Mouse (Mus musculus): ENCODE results near the gene Ccr9. TPM values are rescaled to one million over a fixed set of nuclear protein-coding genes. Genes with fewer than 3 reads are reported as not detected.

Ccr9 gene
- polyA plus RNA-seq, 1 experiment: not detected

GRCm38 (mm10) chr9:123665645-123666044 lies 12.6 kb upstream of the Ccr9 start:
- Histone ChIP-seq H3K4me3 (ENCODE audit: low read depth, low read length) (no peak overlapping the region), H3K9ac (ENCODE audit: low read depth, poor library complexity, severe bottlenecking) (no peak overlapping the region), H3K36me3 (ENCODE audit: control insufficient read depth, insufficient read depth, low read length, poor library complexity, severe bottlenecking) (no peaks in the 10 kb centered on the region), H3K9me3 (replicated peaks; ENCODE audit: control insufficient read depth, insufficient read depth, low read length, poor library complexity, severe bottlenecking) (no peaks in the 10 kb centered on the region), H3K27ac (ENCODE audit: insufficient read depth, low read length) (no peak overlapping the region), H3K4me1 (ENCODE audit: control insufficient read depth, insufficient read depth, low read length) (peaks cover 2% of the 10 kb centered on the region), H3K27me3 (ENCODE audit: control insufficient read depth, insufficient read depth, low read length, poor library complexity, severe bottlenecking) (peaks cover 1% of the 10 kb centered on the region; the same call in 1 of the 2 replicates)
- TF ChIP-seq CTCF (IDR thresholded peaks at IDR 0.05; ENCODE audit: low read depth, low read length): peak; percentile 28
- no peak for TF ChIP-seq POLR2A (IDR thresholded peaks at IDR 0.05; ENCODE audit: insufficient read depth, low read length)
- TF ChIP-seq EP300 (IDR thresholded peaks at IDR 0.05; ENCODE audit: insufficient read depth, low read depth, low read length): no peak

- Histone ChIP-seq H3K27me3 (ENCODE audit: control insufficient read depth, insufficient read depth, low read length, poor library complexity, severe bottlenecking) (peaks cover 12% of the 10 kb centered on the region), H3K9ac (ENCODE audit: low read depth, poor library complexity, severe bottlenecking) (no peak overlapping the region)
Measured at GRCm38 (mm10) chr9:123679198-123679597, 959 bp downstream of the Ccr9 start.

GRCm38 (mm10) chr9:123683704-123684103 lies 5.5 kb downstream of the Ccr9 start:
- no peaks in the 10 kb centered on the region for H3K36me3 ChIP-seq (ENCODE audit: control insufficient read depth, insufficient read depth, low read length, poor library complexity, severe bottlenecking)
- H3K4me1 ChIP-seq (ENCODE audit: control insufficient read depth, insufficient read depth, low read length): no peaks in the 10 kb centered on the region
- no peak overlapping the region for H3K27ac ChIP-seq (ENCODE audit: insufficient read depth, low read length)
- H3K9ac ChIP-seq (ENCODE audit: low read depth, poor library complexity, severe bottlenecking): no peak overlapping the region
- TF ChIP-seq POLR2A (IDR thresholded peaks at IDR 0.05; ENCODE audit: insufficient read depth, low read length) (no peak), CTCF (IDR thresholded peaks at IDR 0.05; ENCODE audit: low read depth, low read length) (no peak), EP300 (IDR thresholded peaks at IDR 0.05; ENCODE audit: insufficient read depth, low read depth, low read length) (no peak)
- H3K9me3 ChIP-seq (replicated peaks; ENCODE audit: control insufficient read depth, insufficient read depth, low read length, poor library complexity, severe bottlenecking): no peaks in the 10 kb centered on the region
- no peak overlapping the region for H3K4me3 ChIP-seq (ENCODE audit: low read depth, low read length)
- peaks cover 2% of the 10 kb centered on the region for H3K27me3 ChIP-seq (ENCODE audit: control insufficient read depth, insufficient read depth, low read length, poor library complexity, severe bottlenecking)

More at GRCm38 (mm10) chr9:123679198-123679597, 959 bp downstream of the Ccr9 start:
- H3K4me1 ChIP-seq (ENCODE audit: control insufficient read depth, insufficient read depth, low read length): no peaks in the 10 kb centered on the region
- no peak overlapping the region for H3K27ac ChIP-seq (ENCODE audit: insufficient read depth, low read length)
- H3K9me3 ChIP-seq (replicated peaks; ENCODE audit: control insufficient read depth, insufficient read depth, low read length, poor library complexity, severe bottlenecking): no peaks in the 10 kb centered on the region
- TF ChIP-seq CTCF (IDR thresholded peaks at IDR 0.05; ENCODE audit: low read depth, low read length): no peak
- no peak for TF ChIP-seq EP300 (IDR thresholded peaks at IDR 0.05; ENCODE audit: insufficient read depth, low read depth, low read length)
- no peak for TF ChIP-seq POLR2A (IDR thresholded peaks at IDR 0.05; ENCODE audit: insufficient read depth, low read length)
- no peaks in the 10 kb centered on the region for H3K36me3 ChIP-seq (ENCODE audit: control insufficient read depth, insufficient read depth, low read length, poor library complexity, severe bottlenecking)
- H3K4me3 ChIP-seq (ENCODE audit: low read depth, low read length): no peak overlapping the region

GRCm38 (mm10) chr9:123686206-123686605 lies 8.0 kb downstream of the Ccr9 start:
- no peak overlapping the region for H3K27ac ChIP-seq (ENCODE audit: insufficient read depth, low read length)
- no peaks in the 10 kb centered on the region for H3K4me1 ChIP-seq (ENCODE audit: control insufficient read depth, insufficient read depth, low read length)
- no peaks in the 10 kb centered on the region for H3K9me3 ChIP-seq (replicated peaks; ENCODE audit: control insufficient read depth, insufficient read depth, low read length, poor library complexity, severe bottlenecking)
- H3K36me3 ChIP-seq (ENCODE audit: control insufficient read depth, insufficient read depth, low read length, poor library complexity, severe bottlenecking): no peaks in the 10 kb centered on the region
- no peak overlapping the region for H3K9ac ChIP-seq (ENCODE audit: low read depth, poor library complexity, severe bottlenecking)
- no peak overlapping the region for H3K4me3 ChIP-seq (ENCODE audit: low read depth, low read length)
- H3K27me3 ChIP-seq (ENCODE audit: control insufficient read depth, insufficient read depth, low read length, poor library complexity, severe bottlenecking): no peaks in the 10 kb centered on the region; the same call in 1 of the 2 replicates
- TF ChIP-seq CTCF (IDR thresholded peaks at IDR 0.05; ENCODE audit: low read depth, low read length): no peak
- no peak for TF ChIP-seq POLR2A (IDR thresholded peaks at IDR 0.05; ENCODE audit: insufficient read depth, low read length)
- no peak for TF ChIP-seq EP300 (IDR thresholded peaks at IDR 0.05; ENCODE audit: insufficient read depth, low read depth, low read length)

GRCm38 (mm10) chr9:123688227-123688626 lies 10.0 kb downstream of the Ccr9 start:
- Histone ChIP-seq H3K36me3 (ENCODE audit: control insufficient read depth, insufficient read depth, low read length, poor library complexity, severe bottlenecking) (no peaks in the 10 kb centered on the region), H3K4me3 (ENCODE audit: low read depth, low read length) (no peak overlapping the region), H3K27ac (ENCODE audit: insufficient read depth, low read length) (no peak overlapping the region), H3K9ac (ENCODE audit: low read depth, poor library complexity, severe bottlenecking) (no peak overlapping the region), H3K4me1 (ENCODE audit: control insufficient read depth, insufficient read depth, low read length) (no peaks in the 10 kb centered on the region), H3K9me3 (replicated peaks; ENCODE audit: control insufficient read depth, insufficient read depth, low read length, poor library complexity, severe bottlenecking) (no peaks in the 10 kb centered on the region), H3K27me3 (ENCODE audit: control insufficient read depth, insufficient read depth, low read length, poor library complexity, severe bottlenecking) (no peaks in the 10 kb centered on the region)
- no peak for TF ChIP-seq CTCF (IDR thresholded peaks at IDR 0.05; ENCODE audit: low read depth, low read length)
- TF ChIP-seq POLR2A (IDR thresholded peaks at IDR 0.05; ENCODE audit: insufficient read depth, low read length): no peak
- TF ChIP-seq EP300 (IDR thresholded peaks at IDR 0.05; ENCODE audit: insufficient read depth, low read depth, low read length): no peak

GRCm38 (mm10) chr9:123695634-123696302 lies 17.5 kb downstream of the Ccr9 start:
- no peaks in the 10 kb centered on the region for H3K4me1 ChIP-seq (ENCODE audit: control insufficient read depth, insufficient read depth, low read length)

More at GRCm38 (mm10) chr9:123695634-123696302, 17.5 kb downstream of the Ccr9 start:
- H3K9me3 ChIP-seq (replicated peaks; ENCODE audit: control insufficient read depth, insufficient read depth, low read length, poor library complexity, severe bottlenecking): no peaks in the 10 kb centered on the region
- H3K4me3 ChIP-seq (ENCODE audit: low read depth, low read length): no peak overlapping the region
- H3K9ac ChIP-seq (ENCODE audit: low read depth, poor library complexity, severe bottlenecking): no peak overlapping the region
- H3K36me3 ChIP-seq (ENCODE audit: control insufficient read depth, insufficient read depth, low read length, poor library complexity, severe bottlenecking): no peaks in the 10 kb centered on the region; the same call in 1 of the 2 replicates
- TF ChIP-seq CTCF (IDR thresholded peaks at IDR 0.05; ENCODE audit: low read depth, low read length): no peak
- TF ChIP-seq EP300 (IDR thresholded peaks at IDR 0.05; ENCODE audit: insufficient read depth, low read depth, low read length): no peak
- no peak for TF ChIP-seq POLR2A (IDR thresholded peaks at IDR 0.05; ENCODE audit: insufficient read depth, low read length)
- H3K27ac ChIP-seq (ENCODE audit: insufficient read depth, low read length): no peak overlapping the region
- no peaks in the 10 kb centered on the region for H3K27me3 ChIP-seq (ENCODE audit: control insufficient read depth, insufficient read depth, low read length, poor library complexity, severe bottlenecking)

All from ES-Bruce4 (cell line).